Mouse (Mus musculus) B cell, adult 2 months (primary cell): ENCODE results near the gene Gm5127.

Experiments
- DNase-seq, 2 experiments: peaks; one replicate each; pipeline ENCODE4 v3.0.0; 2022

The Gm5127 gene

GRCm38 (mm10) chrX:106582886-106583285, at the start of gene Gm5127:
Gene Gm5127, plus strand, starts transcription at chrX:106583186.
- DNase-seq = no peak

- no peak for DNase-seq
Observed at GRCm38 (mm10) chrX:106536359-106536758, 46.6 kb upstream of the Gm5127 start.

- DNase-seq = no peak
Observed at GRCm38 (mm10) chrX:106555457-106555856, 27.5 kb upstream of the Gm5127 start.

- DNase-seq = no peak
Observed at GRCm38 (mm10) chrX:106578966-106579365, 4.0 kb upstream of the Gm5127 start.

GRCm38 (mm10) chrX:106580410-106580809, 2.6 kb upstream of the Gm5127 start:
- DNase-seq = no peak

- no peak for DNase-seq
Observed at GRCm38 (mm10) chrX:106582197-106582596, 789 bp upstream of the Gm5127 start.

- no peak for DNase-seq
Observed at GRCm38 (mm10) chrX:106593914-106594313, 10.9 kb downstream of the Gm5127 start.

GRCm38 (mm10) chrX:106595904-106596303, 12.9 kb downstream of the Gm5127 start:
- DNase-seq = peak in 1 of 2 experiments; percentile 2

- DNase-seq = peak in 1 of 2 experiments; percentile 4
Observed at GRCm38 (mm10) chrX:106602574-106603258, 19.7 kb downstream of the Gm5127 start.

GRCm38 (mm10) chrX:106603386-106603785, 20.4 kb downstream of the Gm5127 start, which contains the start of gene Cysltr1:
Gene Cysltr1, minus strand, starts transcription at chrX:106603679.
- peak in 1 of 2 experiments; percentile 4 for DNase-seq

GRCm38 (mm10) chrX:106622512-106622911, 39.5 kb downstream of the Gm5127 start:
- DNase-seq = no peak

- DNase-seq = peak; percentile 21 to 22
Observed at GRCm38 (mm10) chrX:106623667-106624066, 40.7 kb downstream of the Gm5127 start.

GRCm38 (mm10) chrX:106628514-106628913, 45.5 kb downstream of the Gm5127 start:
- no peak for DNase-seq

GRCm38 (mm10) chrX:106633543-106633942, 50.6 kb downstream of the Gm5127 start:
- DNase-seq = no peak

GRCm38 (mm10) chrX:106634799-106635541, 52.0 kb downstream of the Gm5127 start:
- peak in 1 of 2 experiments; percentile 12 for DNase-seq

GRCm38 (mm10) chrX:106662101-106662500, 79.1 kb downstream of the Gm5127 start:
- no peak for DNase-seq

GRCm38 (mm10) chrX:106704590-106704989, 121.6 kb downstream of the Gm5127 start:
- no peak for DNase-seq

GRCm38 (mm10) chrX:106717160-106717559, 134.2 kb downstream of the Gm5127 start:
- peak in 1 of 2 experiments; percentile 1 for DNase-seq

- DNase-seq = no peak
Observed at GRCm38 (mm10) chrX:106742241-106742640, 159.3 kb downstream of the Gm5127 start.

GRCm38 (mm10) chrX:106755272-106755671, 172.3 kb downstream of the Gm5127 start:
- DNase-seq = no peak
